Comparison of ENCODE assay signal across 12 mouse cellular contexts in genomic region chr6:127094565-127094964, GRCm38 (mm10). TPM values are rescaled to one million over a fixed set of nuclear protein-coding genes. Genes with fewer than 3 reads are reported as not detected.
A peak's percentile ranks its signal among the peaks of the same experiment; 100 is the strongest.
DNase-seq lines count a peak whose midpoint lies in the region; ATAC-seq and TF ChIP-seq lines count a peak whose summit lies in the region.
"Had no signal": no experiment of that assay in that cellular context is flagged by ENCODE, and none has a peak within 500 bp of the region (broad histone marks: within the 10 kb centered on the region; RNA-seq: fewer than 3 reads in every experiment).

No protein-coding gene starts in this region.

- H3K4me2 ChIP-seq in heart, embryonic 11.5 days = no peak overlapping the region
- H3K4me2 ChIP-seq in lung, embryonic 14.5 days = no peak overlapping the region
- H3K4me2 ChIP-seq in forebrain, embryonic 13.5 days = no peak overlapping the region
- H3K4me2 ChIP-seq: embryonic facial prominence, embryonic 12.5 days had no signal

- H3K9me3 ChIP-seq in heart, embryonic 11.5 days (replicated peaks; ENCODE audit: control insufficient read depth, low read length) = no peaks in the 10 kb centered on the region
- no peaks in the 10 kb centered on the region for H3K9me3 ChIP-seq in lung, embryonic 14.5 days (ENCODE audit: low read depth, low read length)
- H3K9me3 ChIP-seq in forebrain, embryonic 13.5 days (replicated peaks) = no peaks in the 10 kb centered on the region
- H3K9me3 ChIP-seq: embryonic facial prominence, embryonic 12.5 days had no signal

- TF ChIP-seq CTCF in lung, embryonic 14.5 days (IDR thresholded peaks at IDR 0.05; ENCODE audit: low read depth) = peak; percentile 48
- peak; percentile 36; the same call in 1 of the 2 replicates for TF ChIP-seq CTCF in embryonic fibroblast, embryonic 13.5 days (IDR thresholded peaks at IDR 0.05; ENCODE audit: borderline replicate concordance, insufficient read depth, low read length)

- no peaks in the 10 kb centered on the region for H3K4me1 ChIP-seq in heart, embryonic 11.5 days (ENCODE audit: control insufficient read depth, insufficient read depth, low read length)
- no peaks in the 10 kb centered on the region for H3K4me1 ChIP-seq in lung, embryonic 14.5 days (ENCODE audit: insufficient read depth)
- H3K4me1 ChIP-seq in embryonic fibroblast, embryonic 13.5 days (ENCODE audit: control insufficient read depth, insufficient read depth, low read length) = no peaks in the 10 kb centered on the region
- no peaks in the 10 kb centered on the region for H3K4me1 ChIP-seq in forebrain, embryonic 13.5 days
- H3K4me1 ChIP-seq: embryonic facial prominence, embryonic 12.5 days had no signal

- H3K9ac ChIP-seq in heart, embryonic 11.5 days (ENCODE audit: low read depth, low read length) = no peak overlapping the region
- no peak overlapping the region for H3K9ac ChIP-seq in lung, embryonic 14.5 days
- no peak overlapping the region for H3K9ac ChIP-seq in forebrain, embryonic 13.5 days
- H3K9ac ChIP-seq: embryonic facial prominence, embryonic 12.5 days had no signal

- ATAC-seq in heart, embryonic 11.5 days (replicated peaks; ENCODE audit: insufficient number of reproducible peaks, low FRiP score, low TSS enrichment) = no peak
- no peak for ATAC-seq in lung, embryonic 14.5 days (ENCODE audit: insufficient read depth)
- no peak for ATAC-seq in forebrain, embryonic 13.5 days
- ATAC-seq in inflammation-experienced regulatory T-cells, adult 6 months = no peak
- ATAC-seq: activated CD4-positive, CD25-positive, alpha-beta regulatory T cell, adult 4 months; midbrain, embryonic 16.5 days had no signal

- H3K27ac ChIP-seq in heart, embryonic 11.5 days (ENCODE audit: low read depth, low read length) = no peak overlapping the region
- H3K27ac ChIP-seq in lung, embryonic 14.5 days (ENCODE audit: low read depth) = no peak overlapping the region
- no peak overlapping the region for H3K27ac ChIP-seq in embryonic fibroblast, embryonic 13.5 days (ENCODE audit: insufficient read depth, low read length)
- H3K27ac ChIP-seq in forebrain, embryonic 13.5 days = no peak overlapping the region
- H3K27ac ChIP-seq: embryonic facial prominence, embryonic 12.5 days had no signal

- no peak for TF ChIP-seq POLR2A in embryonic fibroblast, embryonic 13.5 days (IDR thresholded peaks at IDR 0.05; ENCODE audit: low read depth, low read length)

- no peaks in the 10 kb centered on the region for H3K27me3 ChIP-seq in heart, embryonic 11.5 days (ENCODE audit: control insufficient read depth, insufficient read depth, low read length)
- no peaks in the 10 kb centered on the region for H3K27me3 ChIP-seq in lung, embryonic 14.5 days (ENCODE audit: insufficient read depth, low read length)
- no peaks in the 10 kb centered on the region for H3K27me3 ChIP-seq in forebrain, embryonic 13.5 days
- H3K27me3 ChIP-seq: embryonic facial prominence, embryonic 12.5 days had no signal

- intact Hi-C loops in heart, postnatal 14 days (cut with DNase I) = no loop called here

- no peak overlapping the region for H3K4me3 ChIP-seq in heart, embryonic 11.5 days (ENCODE audit: low read depth, low read length)
- no peak overlapping the region for H3K4me3 ChIP-seq in lung, embryonic 14.5 days (ENCODE audit: low read depth, low read length)
- no peak overlapping the region for H3K4me3 ChIP-seq in embryonic fibroblast, embryonic 13.5 days (ENCODE audit: insufficient read depth, low read length)
- no peak overlapping the region for H3K4me3 ChIP-seq in forebrain, embryonic 13.5 days
- H3K4me3 ChIP-seq: embryonic facial prominence, embryonic 12.5 days had no signal

- H3K36me3 ChIP-seq in heart, embryonic 11.5 days (ENCODE audit: control insufficient read depth, insufficient read depth, low read length) = 0 out of 2 replicates have a peak, but pooled peaks cover 3% of the 10 kb centered on the region
- H3K36me3 ChIP-seq in lung, embryonic 14.5 days (ENCODE audit: insufficient read depth) = no peaks in the 10 kb centered on the region
- peaks cover 33% of the 10 kb centered on the region for H3K36me3 ChIP-seq in forebrain, embryonic 13.5 days (ENCODE audit: poor library complexity, severe bottlenecking)

- DNase-seq in heart, postnatal 14 days = peak; percentile 11 to 24
- DNase-seq in lung, embryonic 14.5 days = peak; percentile 40
- DNase-seq in lung, postnatal 36 days = no peak
- peak; percentile 60 for DNase-seq in ES-CJ7 (ENCODE audit: low read depth, low spot score)

- 54% methylated on average over 7 of the region's 7 CpGs for WGBS in heart, embryonic 11.5 days (ENCODE audit: insufficient replicate concordance)
- 53% methylated on average over 7 of the region's 7 CpGs for WGBS in lung, embryonic 14.5 days
- 66% methylated on average over 7 of the region's 7 CpGs for WGBS in forebrain, embryonic 13.5 days

RNA-seq across cellular contexts. Expression of gene Tigar, which starts 14.8 kb away (rescaled TPM):
- total RNA-seq in heart, postnatal 14 days (2021) = 10 to 100 TPM; 38.0 to 44.5 TPM
- 5.5 and 6.9 TPM in 2 replicates for polyA plus RNA-seq in heart, embryonic 11.5 days (2014; fragmentation: Nextera tagmentation; extraction: Ambion mirVana)
- 3.0 and 3.5 TPM in 2 replicates for polyA plus RNA-seq in lung, embryonic 14.5 days (2014; fragmentation: Nextera tagmentation; extraction: Ambion mirVana)
- 8.1 and 8.6 TPM in 2 replicates for polyA plus RNA-seq in embryonic fibroblast, embryonic 13.5 days (2011; ENCODE audit: insufficient read length, low read depth, missing spikeins)
- polyA plus RNA-seq in forebrain, embryonic 13.5 days (2015; fragmentation: Nextera tagmentation; extraction: Ambion mirVana) = 6.6 and 7.0 TPM in 2 replicates
- polyA plus RNA-seq in inflammation-experienced regulatory T-cells, adult 6 months (2017; shearing (Covaris generic)) = 10 to 100 TPM in 1 of 3 experiments, 1 to 10 TPM in 2; 7.5 to 10.6 (median 8.8) TPM

RNA-seq across cellular contexts. Expression of gene Fgf23, which starts 21.9 kb away (rescaled TPM):
- total RNA-seq in heart, postnatal 14 days (2021) = not detected
- polyA plus RNA-seq in heart, embryonic 11.5 days (2014; fragmentation: Nextera tagmentation; extraction: Ambion mirVana) = 0.24 TPM in 1 of 2 replicates, not detected in the other
- polyA plus RNA-seq in lung, embryonic 14.5 days (2014; fragmentation: Nextera tagmentation; extraction: Ambion mirVana) = not detected in 2 replicates
- polyA plus RNA-seq in embryonic fibroblast, embryonic 13.5 days (2011; ENCODE audit: insufficient read length, low read depth, missing spikeins) = not detected in 2 replicates
- polyA plus RNA-seq in forebrain, embryonic 13.5 days (2015; fragmentation: Nextera tagmentation; extraction: Ambion mirVana) = not detected in 2 replicates
- under 1 TPM in 1 of 3 experiments, not detected in 2; 0.26 TPM for polyA plus RNA-seq in inflammation-experienced regulatory T-cells, adult 6 months (2017; shearing (Covaris generic))
- total RNA-seq: heart, adult 18-20 months had no signal
- polyA plus RNA-seq: activated CD4-positive, CD25-positive, alpha-beta regulatory T cell, adult 4 months had no signal

RNA-seq across cellular contexts. Expression of gene Ccnd2, which starts 57.4 kb away (rescaled TPM):
- total RNA-seq in heart, postnatal 14 days (2021) = 100 to 1,000 TPM; 167 to 186 TPM
- polyA plus RNA-seq in heart, embryonic 11.5 days (2014; fragmentation: Nextera tagmentation; extraction: Ambion mirVana) = 712 and 821 TPM in 2 replicates
- polyA plus RNA-seq in lung, embryonic 14.5 days (2014; fragmentation: Nextera tagmentation; extraction: Ambion mirVana) = 660 and 684 TPM in 2 replicates
- polyA plus RNA-seq in embryonic fibroblast, embryonic 13.5 days (2011; ENCODE audit: insufficient read length, low read depth, missing spikeins) = 2,159 and 2,298 TPM in 2 replicates
- polyA plus RNA-seq in forebrain, embryonic 13.5 days (2015; fragmentation: Nextera tagmentation; extraction: Ambion mirVana) = 1,785 and 2,054 TPM in 2 replicates
- 100 to 1,000 TPM; 622 to 765 (median 747) TPM for polyA plus RNA-seq in inflammation-experienced regulatory T-cells, adult 6 months (2017; shearing (Covaris generic))
